Mouse (Mus musculus): ENCODE data around the gene Grin2d. TPM values are rescaled to one million over a fixed set of nuclear protein-coding genes. Genes with fewer than 3 reads are reported as not detected.

Gene Grin2d
- polyA plus RNA-seq, 1 experiment from 2014 or later, result 0.09 TPM

DNA sequence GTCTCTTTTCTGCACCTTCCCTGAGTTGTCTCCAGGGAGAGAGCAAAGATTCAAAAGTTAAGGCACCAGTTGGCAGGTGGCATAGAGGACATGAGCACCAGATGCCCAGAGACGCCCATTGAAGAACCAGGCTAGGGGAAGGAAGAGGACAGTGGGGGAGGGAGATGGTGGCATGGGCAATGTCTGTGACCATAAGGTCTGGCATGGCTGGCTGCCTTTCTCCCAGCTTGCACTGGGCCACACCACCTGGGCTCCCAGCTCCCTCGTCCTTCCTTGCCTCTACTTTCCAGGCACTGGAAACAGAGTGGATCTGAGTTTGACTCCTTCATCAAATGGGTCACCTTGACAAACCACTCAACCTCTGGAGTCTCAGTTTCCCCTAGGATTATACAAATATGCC lies 14.5 kb upstream of the Grin2d start:
- peaks cover 9% of the 10 kb centered on the region for H3K27me3 ChIP-seq (ENCODE audit: poor library complexity, severe bottlenecking)
- H3K4me3 ChIP-seq, result no peak overlapping the region
- H3K4me1 ChIP-seq, result peaks cover 18% of the 10 kb centered on the region
- no peak for DNase-seq (ENCODE audit: extremely low spot score, low spot score)
- no peak overlapping the region for H3K27ac ChIP-seq
- no peaks in the 10 kb centered on the region for H3K9me3 ChIP-seq
- WGBS, result 97% methylated on average over 2 of the region's 2 CpGs
- H3K36me3 ChIP-seq (replicated peaks), result no peaks in the 10 kb centered on the region

DNA sequence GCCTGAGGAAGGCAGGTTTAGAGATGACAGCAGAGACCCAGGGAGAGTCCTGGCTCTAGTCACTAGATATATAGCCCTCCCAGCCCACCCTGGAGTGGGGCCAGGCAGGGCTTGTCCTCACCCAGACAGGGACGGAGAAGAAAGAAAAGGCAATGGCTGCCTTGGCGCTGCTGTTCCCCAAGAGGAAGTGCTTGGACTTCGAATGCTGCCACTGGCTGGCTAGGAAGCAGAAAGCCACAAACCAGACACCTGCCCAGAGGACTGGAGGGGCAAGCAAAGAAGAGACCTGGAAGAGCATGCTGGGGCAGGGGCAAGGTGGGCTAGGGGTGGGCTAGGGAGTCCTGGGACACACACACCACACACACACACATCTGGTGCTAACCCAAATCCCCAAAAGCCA lies 9.1 kb upstream of the Grin2d start:
- no peak overlapping the region for H3K27ac ChIP-seq
- H3K36me3 ChIP-seq (replicated peaks), result peaks cover 41% of the 10 kb centered on the region
- no peak overlapping the region for H3K4me3 ChIP-seq
- H3K27me3 ChIP-seq (ENCODE audit: poor library complexity, severe bottlenecking), result no peaks in the 10 kb centered on the region
- peaks cover 6% of the 10 kb centered on the region for H3K4me1 ChIP-seq
- WGBS, result 59% methylated on average over 3 of the region's 3 CpGs
- no peak for DNase-seq (ENCODE audit: extremely low spot score, low spot score)
- H3K9me3 ChIP-seq, result no peaks in the 10 kb centered on the region

DNA sequence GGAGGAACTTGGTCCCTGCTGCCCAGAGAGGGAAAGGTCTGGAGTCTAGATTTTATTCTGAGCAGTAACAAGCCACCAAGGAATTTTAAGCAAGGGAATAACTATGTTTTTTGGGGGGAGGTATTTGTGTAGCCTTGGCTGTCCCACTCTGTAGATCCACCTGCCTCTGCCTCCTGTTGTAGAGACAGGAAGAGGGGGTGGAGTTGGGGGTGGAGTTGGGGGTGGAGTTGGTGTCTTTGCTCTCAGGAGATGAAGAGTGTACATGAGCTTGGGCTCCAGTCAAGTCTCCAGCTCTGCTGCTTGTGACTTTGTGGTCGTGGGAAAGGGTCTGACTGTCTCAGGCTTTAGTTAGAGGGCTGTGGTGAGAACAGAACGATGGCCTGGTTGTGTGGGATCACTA lies 2.8 kb upstream of the Grin2d start:
- Histone ChIP-seq H3K4me3 (no peak overlapping the region), H3K9me3 (0 out of 2 replicates have a peak, but pooled peaks cover 2% of the 10 kb centered on the region), H3K4me1 (no peaks in the 10 kb centered on the region), H3K36me3 (replicated peaks) (peaks cover 99% of the 10 kb centered on the region), H3K27me3 (ENCODE audit: poor library complexity, severe bottlenecking) (no peaks in the 10 kb centered on the region), H3K27ac (no peak overlapping the region)
- no peak for DNase-seq (ENCODE audit: extremely low spot score, low spot score)
- WGBS, result 90% methylated on average over 2 of the region's 2 CpGs

DNA sequence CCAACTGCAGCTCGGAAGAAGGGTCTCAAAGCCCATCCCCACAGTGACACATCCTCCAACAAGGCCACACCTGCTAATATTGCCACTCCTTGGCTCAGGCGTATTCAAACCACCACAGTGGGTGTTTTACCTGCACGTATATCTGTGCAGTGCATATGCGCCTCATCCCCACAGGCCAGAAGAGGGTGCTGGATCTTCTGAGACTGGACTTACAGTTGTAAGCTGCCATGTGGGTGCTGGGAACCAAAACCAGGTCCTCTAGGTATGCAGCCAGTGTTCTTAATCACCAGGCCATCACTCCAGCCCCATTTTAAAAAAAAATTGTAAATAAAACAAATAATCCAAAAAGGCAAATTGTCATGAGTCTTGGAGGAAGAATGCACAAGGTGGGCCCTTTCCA lies 2.4 kb upstream of the Grin2d start:
- WGBS, result 96% methylated on average over 4 of the region's 4 CpGs
- Histone ChIP-seq H3K27ac (no peak overlapping the region), H3K4me3 (no peak overlapping the region), H3K27me3 (ENCODE audit: poor library complexity, severe bottlenecking) (no peaks in the 10 kb centered on the region), H3K9me3 (0 out of 2 replicates have a peak, but pooled peaks cover 2% of the 10 kb centered on the region), H3K4me1 (no peaks in the 10 kb centered on the region), H3K36me3 (replicated peaks) (peaks cover 100% of the 10 kb centered on the region)
- DNase-seq (ENCODE audit: extremely low spot score, low spot score), result no peak

DNA sequence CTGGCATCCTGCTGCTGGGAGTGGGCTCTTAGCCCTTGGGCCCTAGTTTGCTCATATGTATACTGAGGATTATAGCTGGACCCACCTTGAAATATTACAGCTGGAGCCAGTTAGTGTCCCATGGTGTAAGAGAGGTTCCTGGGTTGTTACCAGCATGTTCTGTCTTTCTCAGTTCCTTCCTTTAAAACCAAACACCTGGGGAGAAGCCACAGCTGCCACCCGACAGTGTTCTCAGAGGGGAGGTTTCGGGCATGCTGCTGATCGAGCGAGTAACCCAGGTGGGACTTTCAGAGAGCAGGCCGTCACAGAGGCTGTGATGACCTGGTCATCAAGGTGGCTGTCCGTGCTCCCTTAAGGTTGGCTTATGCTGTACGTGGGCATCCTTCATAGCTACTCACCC lies 1.3 kb downstream of the Grin2d start:
- no peak for DNase-seq (ENCODE audit: extremely low spot score, low spot score)
- Histone ChIP-seq H3K27ac (no peak overlapping the region), H3K9me3 (0 out of 2 replicates have a peak, but pooled peaks cover 2% of the 10 kb centered on the region), H3K27me3 (ENCODE audit: poor library complexity, severe bottlenecking) (peaks cover 5% of the 10 kb centered on the region), H3K4me3 (no peak overlapping the region), H3K36me3 (replicated peaks) (peaks cover 81% of the 10 kb centered on the region), H3K4me1 (peaks cover 19% of the 10 kb centered on the region)
- WGBS, result 95% methylated on average over 7 of the region's 7 CpGs

DNA sequence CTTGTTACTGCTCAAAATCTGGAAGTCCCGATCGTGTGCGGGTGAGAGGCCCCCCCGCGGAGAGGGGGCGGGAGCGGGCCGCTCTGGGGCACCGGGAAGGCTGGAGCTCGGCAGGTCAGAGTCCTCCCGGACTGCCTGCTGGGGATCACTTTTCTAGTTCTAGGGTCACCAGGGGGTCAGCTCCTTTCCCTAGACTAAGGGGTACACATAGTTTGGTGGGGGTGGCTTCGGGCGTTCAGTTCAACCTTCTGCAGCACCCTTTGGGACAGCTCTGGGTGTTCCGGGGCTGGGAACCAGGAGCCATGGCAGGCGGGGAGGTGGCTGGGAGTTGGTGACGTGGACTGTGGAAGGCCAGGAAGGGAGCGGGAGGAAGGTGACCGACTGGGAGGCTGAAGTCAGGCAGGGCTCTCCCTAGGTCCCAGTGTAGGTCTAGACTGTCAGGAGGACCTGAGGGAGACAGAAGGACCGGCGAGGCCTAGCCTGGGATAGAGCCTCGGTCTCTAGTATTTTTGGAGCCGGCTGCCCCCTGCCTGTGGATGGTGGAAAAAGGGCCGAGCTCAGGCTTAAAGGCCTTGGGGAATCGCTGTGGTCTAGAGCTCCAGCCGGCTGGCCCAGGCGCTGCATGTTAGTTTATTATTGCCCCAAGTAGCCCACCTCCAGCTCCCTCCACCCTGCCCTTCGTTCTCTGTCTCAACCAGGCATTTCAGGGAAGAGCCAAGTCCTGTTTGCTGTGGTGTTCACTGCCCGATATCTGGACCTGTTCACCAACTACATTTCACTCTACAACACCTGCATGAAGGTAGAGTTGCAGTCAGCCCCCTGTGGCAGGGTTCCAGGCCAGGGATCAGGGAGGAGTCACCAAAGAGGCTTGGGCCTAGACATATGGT lies 4.9 kb downstream of the Grin2d start:
- Histone ChIP-seq H3K9me3 (no peaks in the 10 kb centered on the region), H3K36me3 (replicated peaks) (peaks cover 45% of the 10 kb centered on the region), H3K4me1 (peaks cover 47% of the 10 kb centered on the region), H3K27me3 (ENCODE audit: poor library complexity, severe bottlenecking) (peaks cover 41% of the 10 kb centered on the region), H3K27ac (peak overlapping the region; percentile 95), H3K4me3 (peak overlapping the region; percentile 88)
- peak; percentile 54 for DNase-seq (ENCODE audit: extremely low spot score, low spot score)
- 4% methylated on average over 28 of the region's 28 CpGs for WGBS

DNA sequence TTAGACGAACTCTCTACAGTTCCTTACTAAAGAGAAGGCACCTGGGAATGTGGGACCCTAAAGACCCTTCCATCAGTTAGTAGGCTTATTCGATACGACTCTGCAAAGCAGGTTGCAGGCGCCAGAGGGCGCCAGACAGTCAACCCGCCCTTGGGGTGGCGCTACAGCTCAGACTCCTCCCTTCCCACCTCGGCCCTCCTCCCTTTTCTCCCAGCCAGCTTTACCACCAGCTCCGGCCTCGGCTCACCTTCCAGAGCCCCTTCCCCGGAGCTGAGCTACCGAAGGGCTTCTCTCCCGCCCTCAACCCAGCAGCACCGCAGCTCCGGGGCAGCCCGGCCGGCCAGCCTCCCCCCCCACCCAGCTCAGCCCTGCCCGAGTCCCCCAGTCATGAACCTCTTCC lies 5.6 kb downstream of the Grin2d start, which contains the start of gene Kdelr1:
Gene Kdelr1, plus strand, starts transcription at position 149 of the 400 bp plus-strand sequence.
- WGBS, result under 1% methylated on average over 18 of the region's 18 CpGs
- DNase-seq (ENCODE audit: extremely low spot score, low spot score), result peak; percentile 88
- peaks cover 38% of the 10 kb centered on the region for H3K36me3 ChIP-seq (replicated peaks)
- H3K4me3 ChIP-seq, result peak within 1 kb of the TSS; percentile 88
- H3K4me1 ChIP-seq, result peaks cover 54% of the 10 kb centered on the region
- peak within 1 kb of the TSS; percentile 95 for H3K27ac ChIP-seq
- H3K27me3 ChIP-seq (ENCODE audit: poor library complexity, severe bottlenecking), result peaks cover 48% of the 10 kb centered on the region
- no peaks in the 10 kb centered on the region for H3K9me3 ChIP-seq

DNA sequence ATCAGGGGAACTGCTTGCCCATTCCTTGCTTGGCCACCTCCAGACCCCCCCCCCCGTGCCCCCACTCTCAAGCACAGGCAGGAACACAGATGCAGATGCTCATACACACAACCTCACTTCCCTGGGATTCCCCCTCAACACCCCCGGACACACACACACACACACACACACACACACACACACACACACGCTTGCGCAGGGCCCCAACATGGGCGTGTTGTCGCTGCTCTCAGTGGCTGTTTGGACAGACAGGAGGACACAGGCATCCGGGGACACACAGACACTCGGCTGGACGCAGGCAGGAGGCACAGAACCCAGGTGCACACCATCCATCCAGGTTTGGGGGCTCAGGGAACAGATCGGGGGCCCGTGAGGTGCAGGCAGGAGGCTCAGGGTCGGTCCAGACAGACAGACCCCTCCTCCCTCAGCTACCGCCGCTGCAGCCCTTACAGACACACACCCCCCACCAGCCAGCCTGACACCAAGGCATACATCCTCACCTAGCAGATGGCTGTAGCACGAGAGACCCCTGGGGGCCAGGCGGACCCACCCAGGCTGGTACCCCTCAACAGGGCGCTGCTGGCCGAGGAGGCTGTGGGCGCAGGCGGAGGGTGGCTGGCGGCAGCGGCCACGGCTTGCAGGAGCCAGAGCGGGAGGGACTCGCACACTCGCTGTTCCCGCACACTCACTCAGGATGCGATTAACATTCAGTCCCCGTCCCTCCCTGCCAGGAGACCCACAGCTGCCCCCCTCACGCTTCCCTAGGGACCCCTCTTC lies 7.7 kb downstream of the Grin2d start:
- Histone ChIP-seq H3K27me3 (ENCODE audit: poor library complexity, severe bottlenecking) (peaks cover 69% of the 10 kb centered on the region), H3K36me3 (replicated peaks) (peaks cover 17% of the 10 kb centered on the region), H3K4me3 (peak overlapping the region; percentile 47), H3K4me1 (peaks cover 74% of the 10 kb centered on the region), H3K9me3 (no peaks in the 10 kb centered on the region), H3K27ac (peak overlapping the region; percentile 45)
- DNase-seq (ENCODE audit: extremely low spot score, low spot score), result no peak
- 3% methylated on average over 30 of the region's 30 CpGs for WGBS

DNA sequence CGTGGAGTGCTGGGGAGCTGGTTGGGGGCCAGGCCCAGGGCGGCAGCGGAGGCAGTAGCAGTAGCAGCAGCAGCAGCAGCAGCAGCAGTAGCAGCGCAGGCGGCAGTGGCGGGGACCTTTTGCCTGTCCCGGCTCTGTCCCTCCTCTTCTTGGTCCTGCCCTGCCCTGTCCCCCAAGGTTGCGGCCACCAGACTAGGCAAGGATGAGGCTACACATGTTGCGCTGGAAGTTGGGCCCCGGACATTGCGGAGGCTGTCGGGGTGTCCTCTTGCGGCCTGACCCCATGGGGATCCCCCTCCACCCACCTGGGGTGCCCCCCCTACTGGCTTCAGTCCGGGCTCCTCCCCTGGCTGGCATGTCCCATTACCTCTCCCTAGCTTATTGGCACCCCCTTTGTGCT lies 8.4 kb downstream of the Grin2d start:
- H3K36me3 ChIP-seq (replicated peaks), result peaks cover 10% of the 10 kb centered on the region
- H3K27me3 ChIP-seq (ENCODE audit: poor library complexity, severe bottlenecking), result peaks cover 76% of the 10 kb centered on the region
- peak overlapping the region; percentile 47 for H3K4me3 ChIP-seq
- H3K4me1 ChIP-seq, result peaks cover 72% of the 10 kb centered on the region
- H3K27ac ChIP-seq, result peak overlapping the region; percentile 45
- 4% methylated on average over 14 of the region's 14 CpGs for WGBS
- DNase-seq (ENCODE audit: extremely low spot score, low spot score), result no peak
- H3K9me3 ChIP-seq, result no peaks in the 10 kb centered on the region

DNA sequence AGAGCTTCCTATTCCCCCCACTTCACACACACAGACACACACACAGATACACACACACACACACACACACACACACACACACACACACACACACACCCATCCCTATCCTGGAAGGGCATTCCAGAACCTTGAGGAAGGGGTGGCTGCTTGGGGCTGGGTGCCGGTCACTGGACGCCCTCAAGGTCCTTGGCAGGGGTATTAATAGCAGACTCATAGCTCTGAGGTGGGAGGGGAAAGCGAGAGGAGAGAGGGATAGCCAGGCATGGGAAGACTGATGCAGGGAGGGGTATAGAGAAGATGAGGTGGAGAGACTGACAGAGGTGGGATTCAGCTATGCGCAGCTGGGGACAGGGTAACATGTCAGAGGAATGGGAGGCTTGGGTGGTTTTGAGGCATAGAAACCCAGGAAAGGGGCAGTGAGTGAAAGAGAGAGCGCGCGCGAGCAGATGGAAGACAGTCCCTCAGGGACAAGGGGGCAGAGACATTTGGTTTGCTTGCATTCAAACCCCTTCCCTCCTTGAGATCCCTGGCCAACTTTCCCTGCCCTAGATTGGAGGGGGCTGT lies 9.0 kb downstream of the Grin2d start:
- Histone ChIP-seq H3K27ac (0 out of 2 replicates have a peak overlapping the region, but pooled peaks have one; percentile 45), H3K9me3 (no peaks in the 10 kb centered on the region), H3K36me3 (replicated peaks) (peaks cover 4% of the 10 kb centered on the region), H3K4me1 (peaks cover 66% of the 10 kb centered on the region), H3K27me3 (ENCODE audit: poor library complexity, severe bottlenecking) (peaks cover 82% of the 10 kb centered on the region), H3K4me3 (peak overlapping the region; percentile 47)
- WGBS, result 17% methylated on average over 8 of the region's 8 CpGs
- no peak for DNase-seq (ENCODE audit: extremely low spot score, low spot score)

DNA sequence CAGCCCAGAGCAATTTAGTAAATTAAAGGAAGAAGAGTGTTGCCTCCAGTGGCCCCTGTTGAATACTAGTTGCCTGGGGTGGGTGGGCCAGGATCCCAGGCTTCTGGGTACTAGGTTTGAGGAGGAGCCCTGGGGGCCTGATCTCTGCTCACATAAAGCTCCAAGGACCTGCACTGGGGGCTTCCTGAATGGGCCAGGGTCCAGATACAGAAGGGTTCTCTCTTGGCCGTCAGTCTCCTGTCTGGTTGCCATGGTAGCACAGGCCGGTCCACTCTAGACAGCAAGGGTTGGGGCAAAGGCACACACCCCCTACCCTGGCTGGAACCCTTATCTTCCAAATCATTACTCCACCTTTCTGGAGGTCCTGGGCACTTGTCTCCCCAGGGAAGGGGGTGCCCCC lies 10.3 kb downstream of the Grin2d start:
- no peak for DNase-seq (ENCODE audit: extremely low spot score, low spot score)
- Histone ChIP-seq H3K27me3 (ENCODE audit: poor library complexity, severe bottlenecking) (peaks cover 85% of the 10 kb centered on the region), H3K4me1 (peaks cover 55% of the 10 kb centered on the region), H3K9me3 (no peaks in the 10 kb centered on the region), H3K36me3 (replicated peaks) (no peaks in the 10 kb centered on the region), H3K27ac (no peak overlapping the region), H3K4me3 (peak overlapping the region; percentile 11; the same call in 1 of the 2 replicates)
- WGBS, result 10% methylated on average over 2 of the region's 2 CpGs
